Mouse (Mus musculus): ENCODE results near the gene Srcap.

- TF ChIP-seq CTCF (IDR thresholded peaks at IDR 0.05; ENCODE audit: borderline replicate concordance, extremely low read depth, insufficient read depth, insufficient read length) = no peak
- no peak for TF ChIP-seq POLR2A (IDR thresholded peaks at IDR 0.05; ENCODE audit: borderline replicate concordance, extremely low read depth, insufficient read depth, insufficient read length, poor library complexity, severe bottlenecking)
Observed at GRCm38 (mm10) chr7:127476855-127477254, 34.9 kb upstream of the Srcap start.

Measured in brain, embryonic 14.5 days (tissue).